Mouse (Mus musculus): Measurements from ENCODE around the gene Arf3.

The Arf3 gene

DNA sequence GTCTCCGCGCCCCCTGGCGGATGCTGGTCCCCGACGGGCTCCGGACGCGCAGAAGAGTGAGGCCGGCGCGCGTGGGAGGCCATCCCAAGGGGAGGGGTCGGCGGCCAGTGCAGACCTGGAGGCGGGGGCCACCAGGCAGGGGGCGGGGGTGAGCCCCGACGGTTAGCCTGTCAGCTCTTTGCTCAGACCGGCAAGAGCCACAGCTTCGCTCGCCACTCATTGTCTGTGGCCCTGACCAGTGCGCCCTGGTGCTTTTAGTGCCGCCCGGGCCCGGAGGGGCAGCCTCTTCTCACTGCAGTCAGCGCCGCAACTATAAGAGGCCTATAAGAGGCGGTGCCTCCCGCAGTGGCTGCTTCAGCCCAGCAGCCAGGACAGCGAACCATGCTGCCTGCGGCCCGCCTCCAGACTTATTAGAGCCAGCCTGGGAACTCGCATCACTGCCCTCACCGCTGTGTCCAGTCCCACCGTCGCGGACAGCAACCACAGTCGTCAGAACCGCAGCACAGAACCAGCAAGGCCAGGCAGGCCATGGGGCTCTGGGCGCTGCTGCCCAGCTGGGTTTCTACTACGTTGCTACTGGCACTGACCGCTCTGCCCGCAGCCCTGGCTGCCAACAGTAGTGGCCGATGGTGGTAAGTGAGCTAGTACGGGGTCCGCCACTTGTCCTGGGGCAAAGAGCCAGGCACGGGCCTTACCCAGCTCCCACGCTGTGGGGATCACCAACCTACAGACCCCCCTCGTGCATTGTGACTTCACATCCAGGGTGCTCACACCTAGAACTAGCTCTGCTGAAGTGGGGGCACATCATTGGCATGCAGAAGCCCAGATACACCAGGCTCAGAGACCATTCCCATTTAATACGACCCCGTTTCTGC lies 26.9 kb upstream of the Arf3 start, which contains the start of gene Wnt1:
TSS of gene Wnt1 (plus strand) at position 197 of the 875 bp plus-strand sequence.
- DNase-seq = peak in 1 of 2 experiments; percentile 29

- no peak for DNase-seq
These were observed 26.1 kb upstream of the Arf3 start for GRCm38 (mm10) chr15:98788972-98789660.

GRCm38 (mm10) chr15:98787930-98788329 lies 24.9 kb upstream of the Arf3 start:
- DNase-seq = no peak

GRCm38 (mm10) chr15:98785744-98786143 lies 22.7 kb upstream of the Arf3 start:
- no peak for DNase-seq

DNA sequence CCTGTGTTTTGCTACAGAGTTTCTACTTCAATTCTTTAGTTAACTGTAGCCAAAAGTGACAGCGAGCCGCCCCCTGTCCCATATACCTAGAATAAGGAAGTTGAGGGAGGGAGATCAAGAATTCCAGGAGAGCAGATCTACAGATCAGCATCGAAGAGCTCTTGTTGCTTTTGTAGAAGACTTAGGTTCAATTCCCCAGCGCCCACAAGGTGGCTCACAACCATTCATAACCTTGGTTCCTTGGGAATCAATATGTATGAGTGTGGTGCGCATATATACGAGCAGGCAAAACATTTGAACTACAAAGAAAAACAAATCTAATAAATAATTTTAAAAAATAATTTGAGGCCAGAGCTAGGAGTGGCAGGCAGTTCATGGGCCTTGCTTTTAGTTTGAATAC lies 18.2 kb upstream of the Arf3 start:
- no peak for DNase-seq

DNA sequence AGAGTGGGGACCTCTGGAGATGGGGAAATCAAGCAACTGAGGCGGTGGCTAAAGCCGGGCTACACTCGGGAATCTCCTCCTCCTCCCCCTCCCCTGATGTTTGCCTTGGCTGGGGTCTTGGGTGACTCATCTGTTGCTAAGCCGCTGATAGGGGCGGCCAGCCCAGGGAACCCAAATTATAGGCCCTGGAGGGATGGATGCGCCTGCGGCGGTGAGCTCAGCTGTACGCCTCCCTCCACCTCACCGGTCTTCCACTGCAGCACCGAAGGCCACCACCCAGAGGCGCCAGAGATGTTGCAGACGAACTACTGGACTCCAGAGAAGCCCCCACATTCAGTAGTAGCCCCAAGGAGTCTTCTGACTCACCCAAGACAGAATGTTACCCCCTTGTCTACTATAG lies 17.6 kb upstream of the Arf3 start:
- DNase-seq = no peak

GRCm38 (mm10) chr15:98780075-98780474 lies 17.1 kb upstream of the Arf3 start:
- no peak for DNase-seq

- no peak for DNase-seq
These were observed 15.8 kb upstream of the Arf3 start for GRCm38 (mm10) chr15:98778806-98779205.

- DNase-seq = no peak
These were observed 15.3 kb upstream of the Arf3 start for GRCm38 (mm10) chr15:98778191-98778770.

DNA sequence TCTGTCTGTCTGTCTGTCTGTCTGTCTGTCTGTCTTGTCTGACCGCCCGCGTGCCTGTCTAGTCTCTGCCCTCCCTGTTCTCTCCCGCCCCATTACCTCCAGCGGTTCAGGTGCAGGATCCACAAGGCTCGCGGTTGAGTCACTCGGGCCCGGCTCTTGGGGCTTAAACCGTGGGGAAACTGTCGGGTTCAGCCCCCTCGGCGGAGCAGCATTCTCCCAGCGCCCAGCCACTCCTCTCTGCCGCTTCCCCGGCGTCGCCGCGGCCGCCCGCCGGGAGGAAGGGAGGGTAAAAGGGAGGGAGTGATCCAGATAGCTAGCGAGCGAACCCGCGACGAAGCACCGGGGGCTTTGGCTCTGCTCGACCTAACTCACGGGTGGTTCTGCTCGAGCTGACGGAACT lies 14.7 kb upstream of the Arf3 start, which contains the start of gene Wnt10b:
TSS of gene Wnt10b (minus strand) at position 389 of the 400 bp plus-strand sequence.
- no peak for DNase-seq

- DNase-seq = no peak
These were observed 14.1 kb upstream of the Arf3 start for GRCm38 (mm10) chr15:98777005-98777616.

- no peak for DNase-seq
These were observed 13.4 kb upstream of the Arf3 start for GRCm38 (mm10) chr15:98776280-98777004.

- DNase-seq = no peak
These were observed 12.5 kb upstream of the Arf3 start for GRCm38 (mm10) chr15:98775533-98775932.

GRCm38 (mm10) chr15:98774096-98774495 lies 11.1 kb upstream of the Arf3 start:
- no peak for DNase-seq

DNA sequence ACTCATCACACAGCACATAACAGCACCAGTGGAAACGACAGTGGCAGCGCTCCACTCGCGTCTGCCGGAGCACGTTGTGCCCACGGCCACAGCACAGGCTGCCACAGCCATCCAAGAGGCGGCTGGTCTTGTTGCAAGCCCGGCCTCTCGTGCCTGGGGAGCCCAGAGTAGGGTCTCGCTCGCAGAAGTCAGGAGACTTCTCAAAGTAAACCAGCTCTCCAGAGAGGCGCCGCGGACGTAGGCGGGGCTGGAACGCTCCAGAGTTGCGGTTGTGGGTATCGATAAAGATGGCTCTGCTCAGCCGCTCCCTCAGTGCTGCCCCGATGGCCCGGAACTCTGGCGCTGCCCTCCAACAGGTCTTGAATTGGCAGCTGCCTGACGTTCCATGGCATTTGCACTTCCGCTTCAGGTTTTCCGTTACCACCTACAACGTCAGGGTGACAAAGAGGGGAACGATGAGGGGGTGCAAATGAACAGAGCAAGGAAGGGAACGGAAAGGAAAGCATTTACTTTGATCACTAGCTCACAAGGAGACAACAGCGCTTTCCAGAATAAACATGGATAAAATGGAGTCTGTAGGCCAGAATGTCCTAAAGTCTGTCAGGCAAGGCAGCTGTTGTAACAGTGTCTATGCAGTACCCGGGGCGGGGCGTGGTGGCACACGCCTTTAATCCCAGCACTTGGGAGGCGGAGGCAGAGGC lies 9.6 kb upstream of the Arf3 start:
- peak; percentile 53 to 65 for DNase-seq

DNA sequence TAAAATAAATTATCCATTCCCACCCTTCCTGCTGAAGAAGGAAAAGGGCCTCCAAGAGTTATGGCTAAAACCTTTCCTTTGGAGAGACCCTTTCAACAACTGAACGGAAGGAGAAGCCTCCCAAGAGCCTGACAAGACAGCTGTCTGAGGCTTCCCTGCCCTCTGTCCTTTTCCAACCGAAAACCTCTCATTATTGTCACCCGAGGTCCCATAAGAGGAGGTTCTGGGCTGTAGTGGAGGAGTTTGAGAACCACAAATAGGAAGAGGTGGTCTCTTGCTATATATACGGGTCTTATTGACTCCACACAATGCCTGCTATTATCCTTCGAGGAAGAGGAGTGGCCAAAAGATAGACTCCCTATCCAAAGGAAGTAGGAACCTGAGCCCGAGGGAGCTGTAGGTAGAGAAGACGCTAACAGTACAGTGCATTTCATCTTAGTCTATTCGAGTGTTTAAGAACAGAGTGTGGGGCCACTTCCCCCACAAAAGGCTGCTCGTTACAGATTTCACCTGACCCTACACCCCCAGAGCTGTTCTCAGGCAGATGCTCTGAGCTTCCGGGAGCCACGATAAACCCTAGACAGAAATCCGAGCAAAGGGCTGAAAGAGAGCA lies 8.9 kb upstream of the Arf3 start:
- no peak for DNase-seq

DNA sequence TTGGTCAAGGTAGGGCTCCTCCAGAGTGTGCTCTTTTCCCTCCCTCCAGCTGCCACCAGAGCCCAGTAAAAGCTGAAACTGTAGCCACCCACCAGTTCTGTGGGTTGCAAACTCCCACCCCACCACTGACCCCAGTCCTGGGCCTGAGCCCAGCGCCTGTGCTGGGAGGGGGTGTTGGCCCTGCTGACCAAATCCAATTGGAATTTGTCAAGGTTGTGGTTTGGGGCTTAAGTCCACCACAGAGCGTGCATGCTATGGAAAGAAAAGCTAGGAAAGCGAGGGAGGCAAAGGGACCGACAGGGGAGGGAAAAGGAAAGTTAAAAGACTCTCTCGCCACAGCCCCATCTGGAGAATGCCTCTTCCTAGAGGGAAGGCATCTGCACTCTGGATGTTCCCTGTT lies 5.2 kb upstream of the Arf3 start:
- no peak for DNase-seq

DNA sequence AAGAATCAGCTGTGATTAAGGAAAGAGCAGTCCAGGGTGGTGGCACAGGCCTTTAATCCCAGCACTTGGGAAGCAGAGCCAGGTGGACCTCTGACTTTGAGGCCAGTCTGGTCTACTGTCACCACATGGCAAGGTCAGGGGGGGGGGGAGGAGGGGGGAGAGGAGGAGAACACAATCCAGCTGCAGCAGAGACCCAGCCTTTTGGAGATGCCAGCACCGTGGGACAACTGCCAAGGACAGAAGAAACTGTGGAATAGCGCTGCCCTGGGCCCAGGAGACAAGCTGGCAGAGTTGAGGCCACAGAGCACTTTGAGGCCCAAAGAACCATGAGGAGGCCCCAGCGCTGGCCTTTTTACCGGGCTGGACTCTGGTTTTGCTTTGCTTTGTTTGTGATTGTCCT lies 2.9 kb upstream of the Arf3 start:
- DNase-seq = no peak

DNA sequence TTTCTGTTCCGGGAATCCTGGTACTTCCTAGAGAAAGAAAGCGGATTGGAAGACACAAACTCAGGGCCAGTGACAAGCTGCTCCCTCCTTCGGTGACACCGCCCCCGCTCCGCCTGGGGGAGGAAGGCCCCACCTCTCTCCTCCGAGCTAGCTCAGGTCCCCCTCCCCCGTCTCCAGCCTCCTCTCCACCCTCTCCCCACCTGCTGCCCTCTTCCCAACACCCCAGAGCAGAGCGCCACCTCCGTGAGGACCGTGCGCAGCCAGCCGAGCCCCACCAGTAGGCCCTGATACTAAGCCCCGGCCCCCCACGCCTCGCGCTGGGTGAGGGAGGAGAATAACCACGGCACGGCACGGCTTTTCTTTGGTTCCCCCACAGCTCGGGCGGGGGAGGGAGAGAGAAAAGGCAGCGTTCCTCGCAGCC lies 803 bp downstream of the Arf3 start:
- DNase-seq = peak; percentile 74 to 80

DNA sequence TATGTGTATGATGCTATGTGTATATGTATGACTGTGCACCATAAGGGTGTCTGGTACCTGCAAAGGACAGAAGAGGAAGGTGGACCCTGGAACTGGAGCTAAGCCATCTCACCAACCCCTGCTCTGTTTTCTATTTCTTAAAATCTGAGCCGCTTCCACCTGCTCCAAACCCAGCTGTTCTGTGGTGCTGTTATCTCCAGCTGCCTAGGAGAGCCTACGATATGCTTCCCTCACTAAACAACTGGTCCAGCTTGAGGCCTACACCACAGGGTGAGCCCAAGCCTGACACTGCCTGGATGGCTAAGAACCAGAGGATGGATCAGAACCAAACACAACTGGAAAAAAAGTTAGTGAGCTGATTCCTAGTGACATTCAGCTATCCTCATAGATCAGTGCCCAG lies 8.9 kb downstream of the Arf3 start:
- DNase-seq = no peak

- no peak for DNase-seq
These were observed 10.0 kb downstream of the Arf3 start for GRCm38 (mm10) chr15:98753021-98753423.

Data from thymus, adult 18-20 months (tissue).